Mouse (Mus musculus) lung, postnatal 4 days (tissue): Measurements from ENCODE around the gene Gm17469.
"Not testable (repeated sequence)": the region's sequence is repeated elsewhere in the genome, so short reads cannot be mapped to it uniquely, and the experiment has no call there.

Experiments used
- DNase-seq, 2 experiments: peaks; one replicate each; pipeline ENCODE4 v3.0.0; 2021

Gene Gm17469

GRCm38 (mm10) chrX:124629593-124629992 lies at the start of gene Gm17469:
Gene Gm17469, plus strand, starts transcription at chrX:124629893.
- DNase-seq, result not testable (repeated sequence)
